ENCODE assay signal across 30 mouse cellular contexts in genomic region chr19:38527475-38527874, GRCm38 (mm10). TPM values are rescaled to one million over a fixed set of nuclear protein-coding genes. Genes with fewer than 3 reads are reported as not detected.
DNase-seq lines count a peak whose midpoint lies in the region; ATAC-seq lines count a peak whose summit lies in the region.
"Had no signal": no experiment of that assay in that cellular context is flagged by ENCODE, and none has a peak within 500 bp of the region (broad histone marks: within the 10 kb centered on the region; RNA-seq: fewer than 3 reads in every experiment).

No protein-coding gene starts in this region.

- WGBS in hindbrain, embryonic 13.5 days, result 50% methylated on average over 3 of the region's 3 CpGs
- WGBS in hindbrain, embryonic 16.5 days, result 39% methylated on average over 3 of the region's 3 CpGs
- WGBS in neural tube, embryonic 12.5 days, result 47% methylated on average over 3 of the region's 3 CpGs
- 52% methylated on average over 3 of the region's 3 CpGs for WGBS in neural tube, embryonic 15.5 days

- no peak overlapping the region for H3K4me2 ChIP-seq in hindbrain, embryonic 13.5 days
- H3K4me2 ChIP-seq in hindbrain, embryonic 16.5 days (ENCODE audit: low read length), result no peak overlapping the region
- H3K4me2 ChIP-seq in neural tube, embryonic 12.5 days (replicated peaks), result no peak overlapping the region
- H3K4me2 ChIP-seq in neural tube, embryonic 15.5 days, result no peak overlapping the region
- H3K4me2 ChIP-seq: embryonic facial prominence, embryonic 12.5 days; embryonic facial prominence, embryonic 15.5 days; forebrain, embryonic 12.5 days; forebrain, embryonic 15.5 days; heart, embryonic 13.5 days; hindbrain, embryonic 14.5 days had no signal

- H3K4me1 ChIP-seq in hindbrain, embryonic 13.5 days (replicated peaks), result peaks cover 11% of the 10 kb centered on the region
- H3K4me1 ChIP-seq in hindbrain, embryonic 16.5 days (ENCODE audit: control insufficient read depth, insufficient read depth, low read depth, low read length), result no peaks in the 10 kb centered on the region
- peaks cover 5% of the 10 kb centered on the region; the same call in 1 of the 2 replicates for H3K4me1 ChIP-seq in neural tube, embryonic 12.5 days
- no peaks in the 10 kb centered on the region for H3K4me1 ChIP-seq in neural tube, embryonic 15.5 days
- H3K4me1 ChIP-seq: embryonic facial prominence, embryonic 12.5 days; embryonic facial prominence, embryonic 15.5 days; heart, embryonic 10.5 days had no signal

- no peaks in the 10 kb centered on the region for H3K9me3 ChIP-seq in hindbrain, embryonic 13.5 days
- peaks cover 3% of the 10 kb centered on the region; the same call in 1 of the 2 replicates for H3K9me3 ChIP-seq in hindbrain, embryonic 16.5 days (ENCODE audit: control insufficient read depth, low read length)
- peaks cover 8% of the 10 kb centered on the region for H3K9me3 ChIP-seq in neural tube, embryonic 12.5 days
- no peaks in the 10 kb centered on the region for H3K9me3 ChIP-seq in neural tube, embryonic 15.5 days (replicated peaks)
- H3K9me3 ChIP-seq: embryonic facial prominence, embryonic 15.5 days; forebrain, embryonic 15.5 days; G1E had no signal

- peak; percentile 54 for DNase-seq in embryo, embryonic 10 days (ENCODE audit: low spot score)
- no peak for DNase-seq in embryo, embryonic 9.5 days (ENCODE audit: extremely low spot score)
- no peak for DNase-seq in adrenal gland, adult 2 months
- DNase-seq: adrenal gland, postnatal 10 days; adrenal gland, postnatal 36 days; cerebellum, adult 18-20 months; cerebellum, adult 9-10 months; cerebellum, postnatal 14 days; gastrocnemius, postnatal 36 days; heart, adult 2 months; heart, postnatal 14 days; heart, postnatal 4 days had no signal

- H3K27me3 ChIP-seq in hindbrain, embryonic 13.5 days, result no peaks in the 10 kb centered on the region
- H3K27me3 ChIP-seq in hindbrain, embryonic 16.5 days (replicated peaks; ENCODE audit: control insufficient read depth, insufficient read depth, low read length), result no peaks in the 10 kb centered on the region
- no peaks in the 10 kb centered on the region for H3K27me3 ChIP-seq in neural tube, embryonic 12.5 days (replicated peaks)
- H3K27me3 ChIP-seq in neural tube, embryonic 15.5 days (replicated peaks), result no peaks in the 10 kb centered on the region
- H3K27me3 ChIP-seq: embryonic facial prominence, embryonic 12.5 days; embryonic facial prominence, embryonic 15.5 days; forebrain, embryonic 12.5 days; forebrain, embryonic 15.5 days; heart, embryonic 13.5 days; Patski had no signal

- H3K4me3 ChIP-seq in hindbrain, embryonic 13.5 days, result no peak overlapping the region
- H3K4me3 ChIP-seq in hindbrain, embryonic 16.5 days (ENCODE audit: low read length), result no peak overlapping the region
- H3K4me3 ChIP-seq in neural tube, embryonic 12.5 days, result no peak overlapping the region
- no peak overlapping the region for H3K4me3 ChIP-seq in neural tube, embryonic 15.5 days (replicated peaks)
- H3K4me3 ChIP-seq: embryonic facial prominence, embryonic 12.5 days; embryonic facial prominence, embryonic 15.5 days; erythroblast, embryonic 14.5 days; forebrain, embryonic 12.5 days; forebrain, embryonic 15.5 days; heart, adult 2 months; heart, embryonic 10.5 days; heart, embryonic 13.5 days had no signal

- H3K27ac ChIP-seq in hindbrain, embryonic 13.5 days, result peak overlapping the region; percentile 13; the same call in 1 of the 2 replicates
- no peak overlapping the region for H3K27ac ChIP-seq in hindbrain, embryonic 16.5 days (ENCODE audit: low read depth, low read length)
- no peak overlapping the region for H3K27ac ChIP-seq in neural tube, embryonic 12.5 days
- no peak overlapping the region for H3K27ac ChIP-seq in neural tube, embryonic 15.5 days (replicated peaks)
- H3K27ac ChIP-seq: embryonic facial prominence, embryonic 12.5 days; embryonic facial prominence, embryonic 15.5 days; forebrain, embryonic 12.5 days; forebrain, embryonic 15.5 days; heart, adult 2 months; heart, embryonic 10.5 days; heart, embryonic 13.5 days; hindbrain, embryonic 14.5 days had no signal

- peaks cover 13% of the 10 kb centered on the region for H3K36me3 ChIP-seq in hindbrain, embryonic 13.5 days
- H3K36me3 ChIP-seq in hindbrain, embryonic 16.5 days (ENCODE audit: control insufficient read depth, insufficient read depth, low read length), result no peaks in the 10 kb centered on the region
- peaks cover 15% of the 10 kb centered on the region for H3K36me3 ChIP-seq in neural tube, embryonic 12.5 days
- H3K36me3 ChIP-seq in neural tube, embryonic 15.5 days, result no peaks in the 10 kb centered on the region
- H3K36me3 ChIP-seq: G1E had no signal

- no peak for ATAC-seq in hindbrain, embryonic 13.5 days (ENCODE audit: low FRiP score)
- ATAC-seq in hindbrain, embryonic 16.5 days, result no peak
- 0 out of 2 replicates have a peak, but pooled peaks have one; percentile 37 for ATAC-seq in neural tube, embryonic 12.5 days (ENCODE audit: low FRiP score, low read depth)
- no peak for ATAC-seq in neural tube, embryonic 15.5 days (ENCODE audit: low FRiP score)
- ATAC-seq in megakaryocyte-erythroid progenitor cell, adult 5-6 weeks (replicated peaks; ENCODE audit: low FRiP score, low TSS enrichment, poor library complexity, severe bottlenecking), result no peak
- ATAC-seq: activated CD4-positive, CD25-positive, alpha-beta regulatory T cell, adult 4 months; forebrain, embryonic 15.5 days; intestine, postnatal 0 days; Patski had no signal

- H3K9ac ChIP-seq in hindbrain, embryonic 13.5 days, result no peak overlapping the region
- H3K9ac ChIP-seq in hindbrain, embryonic 16.5 days (ENCODE audit: low read depth, low read length), result no peak overlapping the region
- H3K9ac ChIP-seq in neural tube, embryonic 12.5 days, result no peak overlapping the region
- no peak overlapping the region for H3K9ac ChIP-seq in neural tube, embryonic 15.5 days (replicated peaks)
- H3K9ac ChIP-seq: embryonic facial prominence, embryonic 12.5 days; embryonic facial prominence, embryonic 15.5 days; forebrain, embryonic 12.5 days; forebrain, embryonic 15.5 days; heart, embryonic 13.5 days; hindbrain, embryonic 14.5 days had no signal

RNA-seq across cellular contexts. Expression of gene Plce1, which starts 46.6 kb away (rescaled TPM):
- 3.8 and 4.8 TPM in 2 replicates for polyA plus RNA-seq in hindbrain, embryonic 13.5 days (2015; fragmentation: Nextera tagmentation; extraction: Ambion mirVana)
- polyA plus RNA-seq in hindbrain, embryonic 16.5 days (2015; fragmentation: Nextera tagmentation; extraction: Ambion mirVana), result 3.0 and 4.3 TPM in 2 replicates
- 8.6 and 10.5 TPM in 2 replicates for polyA plus RNA-seq in neural tube, embryonic 12.5 days (2016; fragmentation: Nextera tagmentation; extraction: Ambion mirVana)
- 4.1 TPM in 2 replicates for polyA plus RNA-seq in neural tube, embryonic 15.5 days (2015; fragmentation: Nextera tagmentation; extraction: Ambion mirVana)
- not detected in 2 replicates for total RNA-seq in megakaryocyte-erythroid progenitor cell, adult 5-6 weeks (2014; fragmentation: Nextera tagmentation)
- total RNA-seq in megakaryocyte-erythroid progenitor cell, adult 5-6 weeks (2017), result not detected in 2 replicates
- 1 to 10 TPM; 5.9 to 8.9 TPM for total RNA-seq in adrenal gland, adult 2 months (2021)
- polyA plus RNA-seq in adrenal gland, adult 2 months (2012; rRNA removed), result 0.81 TPM in 2 replicates
- total RNA-seq: granulocyte monocyte progenitor cell, adult 5-6 weeks had no signal
- polyA plus RNA-seq: erythroblast, embryonic 14.5 days; G1E had no signal
